Mouse (Mus musculus) erythroblast, embryonic 14.5 days (primary cell): ENCODE results near the gene Tmod2.
"Not testable (repeated sequence)": the region's sequence is repeated elsewhere in the genome, so short reads cannot be mapped to it uniquely, and the experiment has no call there.

Source experiments
- GATA1 ChIP-seq: IDR thresholded peaks from 2 replicates; pipeline ENCODE4 v1.6.1; 2012; ENCODE audit warnings: low read length, inconsistent platforms, mixed read lengths
- TAL1 ChIP-seq: IDR thresholded peaks from 3 replicates; pipeline ENCODE4 v1.6.1; 2012; ENCODE audit warnings: low read length, inconsistent platforms, mixed read lengths

DNA sequence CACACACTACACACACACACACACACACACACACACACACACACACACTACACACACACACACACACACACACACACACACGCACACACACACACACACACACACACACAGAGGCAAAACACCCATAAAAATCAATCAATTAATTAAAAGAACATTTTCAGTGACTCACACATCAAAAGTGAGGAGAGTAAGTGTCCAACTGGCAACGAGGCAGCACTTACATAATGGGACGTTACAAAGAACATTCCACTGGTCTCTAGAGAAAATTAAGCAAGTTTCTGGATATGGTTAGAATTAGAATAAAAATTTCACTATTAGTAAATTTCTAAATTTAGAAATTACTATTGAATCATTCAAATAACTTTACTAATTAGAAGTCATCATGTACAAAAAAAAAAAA, 45.3 kb upstream of the Tmod2 start:
- not testable (repeated sequence) for TF ChIP-seq GATA1, TAL1
